Mouse (Mus musculus): ENCODE results near the gene Tmem86a.

DNA sequence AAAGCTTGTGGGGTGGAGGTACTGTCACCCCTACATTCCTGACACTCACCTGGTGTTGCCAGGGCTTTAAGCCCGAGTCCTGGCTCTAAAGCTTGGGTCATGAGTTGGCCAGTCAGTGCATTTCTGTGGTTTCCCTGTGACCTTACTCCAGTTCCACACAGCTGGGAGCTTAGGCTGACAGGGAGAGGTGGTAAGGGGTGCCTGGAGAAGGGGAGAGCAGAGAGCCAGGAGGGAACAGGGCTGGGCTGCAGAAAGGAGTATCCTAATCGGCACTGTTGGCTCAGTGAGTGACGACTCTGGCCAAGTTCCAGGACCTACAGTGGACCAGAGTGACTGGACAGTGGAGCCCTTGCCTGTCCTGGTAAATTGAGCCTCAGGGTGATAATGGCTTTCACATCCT lies 1.9 kb downstream of the Tmem86a start:
- TF ChIP-seq POLR2A (IDR thresholded peaks at IDR 0.05; ENCODE audit: control insufficient read depth, extremely low read depth, insufficient read depth, low read length, poor library complexity) (no peak), CTCF (IDR thresholded peaks at IDR 0.05; ENCODE audit: borderline replicate concordance, control insufficient read depth, extremely low read depth, insufficient read depth, low read length, poor library complexity) (no peak)
